Mouse (Mus musculus) cerebellum, adult (tissue): ENCODE data around the gene Rasgrp3.

Source experiments
- ATAC-seq: cut with Nextera tagmentation; 2 replicates; pipeline ENCODE4 v1.9.2; 2017; ENCODE audit warnings: mild to moderate bottlenecking, moderate library complexity, mixed read lengths; ENCODE audit not compliant: insufficient number of reproducible peaks, low FRiP score, low TSS enrichment

The Rasgrp3 gene

DNA sequence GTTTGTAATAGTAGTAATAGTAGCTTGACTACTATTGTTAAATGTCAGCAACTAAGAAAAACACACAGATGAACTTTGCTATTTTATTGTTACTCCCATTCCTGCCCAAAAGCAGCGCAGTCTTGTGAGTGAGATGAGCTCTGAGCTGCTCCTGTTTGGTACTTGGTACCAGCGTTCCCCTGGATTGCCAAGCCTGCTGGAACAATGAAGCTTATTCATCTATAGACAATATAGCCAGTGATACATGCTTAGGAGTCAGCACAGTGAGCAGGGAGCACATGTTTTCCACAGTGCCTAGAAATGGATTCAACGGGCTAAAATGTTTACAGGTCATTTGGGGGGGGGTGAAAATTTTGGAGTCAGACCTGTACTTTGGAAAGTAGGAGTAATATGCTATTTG, 50.5 kb downstream of the Rasgrp3 start:
- no peak for ATAC-seq

DNA sequence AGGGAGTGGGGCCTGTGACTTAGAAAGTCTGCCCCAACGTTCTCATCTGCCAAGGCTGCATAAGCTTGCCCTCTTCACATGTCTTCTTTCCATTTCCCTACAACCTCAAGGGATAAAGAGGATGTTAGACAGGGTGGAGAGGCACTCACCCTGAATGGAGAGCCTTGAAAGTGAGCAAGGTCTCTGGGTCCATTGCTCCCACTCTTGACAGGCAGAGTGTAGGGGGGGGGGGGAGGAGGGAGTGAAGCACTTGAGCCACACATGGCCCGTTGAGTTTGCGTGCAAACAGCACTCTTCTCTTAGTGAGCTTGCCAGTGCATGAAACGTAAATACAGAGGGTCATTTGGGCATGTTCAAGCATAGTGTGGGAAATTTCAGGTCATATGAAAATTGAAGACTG, 59.5 kb downstream of the Rasgrp3 start:
- no peak for ATAC-seq

DNA sequence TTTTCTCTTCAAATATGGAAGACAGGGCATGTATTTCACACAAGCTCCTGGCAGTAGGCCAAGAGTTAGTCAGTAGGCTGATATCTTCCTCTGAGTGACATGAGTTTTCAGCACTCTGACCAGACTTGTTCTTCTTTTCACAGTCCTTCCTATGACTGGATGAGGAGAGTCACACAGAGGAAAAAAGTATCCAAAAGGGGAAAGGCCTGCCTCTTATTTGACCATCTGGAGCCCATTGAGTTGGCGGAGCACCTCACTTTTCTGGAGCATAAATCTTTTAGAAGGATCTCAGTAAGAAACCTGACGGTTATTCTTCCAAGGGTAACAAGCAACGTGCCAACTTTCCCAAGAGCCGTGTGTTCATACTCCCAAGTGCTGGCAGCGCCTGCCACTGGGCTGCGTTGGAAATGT, 62.5 kb downstream of the Rasgrp3 start:
- no peak for ATAC-seq

DNA sequence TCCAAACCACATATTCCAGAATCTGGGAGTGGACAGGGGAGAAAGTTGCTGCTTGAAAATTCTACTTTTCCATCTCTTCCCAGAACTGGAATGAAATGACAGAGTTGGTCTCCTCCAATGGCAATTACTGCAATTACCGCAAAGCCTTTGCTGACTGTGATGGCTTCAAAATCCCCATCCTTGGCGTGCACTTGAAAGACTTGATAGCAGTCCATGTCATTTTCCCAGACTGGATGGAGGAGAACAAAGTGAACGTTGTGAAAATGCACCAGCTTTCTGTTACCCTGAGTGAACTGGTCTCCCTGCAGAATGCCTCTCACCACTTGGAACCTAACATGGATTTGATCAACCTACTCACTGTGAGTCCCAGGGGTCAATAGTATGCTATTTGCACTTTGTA, 67.3 kb downstream of the Rasgrp3 start:
- ATAC-seq: no peak

DNA sequence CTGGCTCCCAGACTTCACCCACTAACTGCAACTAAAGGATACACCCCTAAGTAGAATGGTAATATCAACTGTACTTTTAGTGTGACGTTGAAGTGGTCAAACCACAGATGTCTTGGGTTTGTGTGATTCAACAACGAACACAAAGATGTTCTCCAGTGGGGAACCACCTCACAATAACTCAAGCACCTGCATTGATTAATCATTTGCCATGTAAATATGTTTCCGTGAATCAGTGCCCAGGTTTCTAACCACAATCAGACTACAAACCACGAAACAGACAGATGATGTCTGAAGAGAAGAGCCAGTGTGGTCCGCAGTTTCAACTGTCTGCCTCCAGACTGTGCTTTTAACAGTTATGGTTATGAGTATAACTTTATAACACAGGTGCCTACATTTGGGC, 69.4 kb downstream of the Rasgrp3 start:
- no peak for ATAC-seq

DNA sequence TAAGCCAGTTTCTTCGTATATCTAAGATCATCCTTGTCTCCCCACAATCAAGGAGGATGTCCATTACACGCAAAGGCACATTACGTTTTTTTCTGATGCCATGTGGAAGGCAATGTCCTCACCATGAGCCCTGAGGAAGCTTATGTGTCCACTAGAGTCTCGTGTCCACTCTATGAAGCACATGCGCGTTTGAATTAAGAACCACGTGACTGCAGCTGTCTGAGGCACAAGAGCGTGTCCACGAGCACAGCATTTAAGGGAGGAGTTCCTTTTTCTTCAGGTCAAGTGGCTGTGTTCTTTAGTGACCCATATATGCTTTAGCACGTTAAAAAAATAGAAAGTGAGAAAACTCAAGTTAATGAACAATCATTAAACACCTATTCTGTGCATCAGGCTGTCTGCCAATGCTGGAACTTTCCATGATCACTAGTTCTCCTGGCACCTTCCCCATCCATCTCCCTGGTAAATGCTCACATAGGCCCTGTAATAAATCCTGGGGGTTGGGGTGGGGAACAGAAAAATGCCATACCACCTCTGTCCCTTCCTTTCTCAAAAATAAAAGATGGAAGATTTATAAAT, 70.5 kb downstream of the Rasgrp3 start:
- no peak for ATAC-seq

DNA sequence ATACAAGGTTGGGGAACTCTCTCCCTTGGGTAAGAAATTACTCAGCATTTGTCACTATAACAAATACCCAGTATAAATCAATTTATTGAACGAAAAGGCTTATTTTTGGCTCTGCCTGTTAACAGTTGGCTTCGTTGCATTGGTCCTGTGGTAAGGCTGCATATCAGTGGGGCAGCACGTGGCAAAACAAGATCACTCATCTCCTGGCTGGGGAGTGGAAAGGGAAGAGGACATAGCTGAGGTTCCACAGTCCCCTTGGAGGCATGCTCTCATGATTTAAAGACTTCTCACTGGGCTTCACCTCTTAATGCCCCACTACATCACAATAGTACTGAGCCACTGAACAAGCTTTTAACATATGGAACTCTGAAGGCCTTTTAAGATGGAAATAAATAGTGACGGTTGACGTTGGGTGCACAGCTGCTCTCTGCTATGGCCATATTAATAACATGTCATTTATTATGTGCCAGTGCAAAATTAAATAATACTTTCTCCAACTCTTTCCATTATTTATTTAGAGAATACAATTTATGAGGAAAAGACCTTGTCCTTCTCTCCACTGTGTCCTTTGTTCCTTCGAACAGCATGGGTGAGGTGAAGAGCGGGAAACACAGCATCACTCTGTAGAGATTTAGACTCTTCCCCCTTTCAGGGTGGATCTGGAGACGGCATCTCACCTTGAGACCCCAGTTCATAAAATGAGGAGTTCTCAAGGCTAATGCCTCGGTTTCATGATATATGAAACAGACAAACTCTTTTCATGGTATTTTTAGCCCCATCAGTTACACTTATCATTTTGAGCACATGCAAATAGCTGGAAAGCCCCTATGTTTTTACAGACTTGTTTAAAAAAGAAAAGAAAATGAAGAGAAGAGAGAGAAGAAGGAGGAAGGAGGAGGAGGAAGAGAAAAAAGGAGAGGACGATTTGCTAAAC, 71.3 kb downstream of the Rasgrp3 start:
- ATAC-seq: no peak

DNA sequence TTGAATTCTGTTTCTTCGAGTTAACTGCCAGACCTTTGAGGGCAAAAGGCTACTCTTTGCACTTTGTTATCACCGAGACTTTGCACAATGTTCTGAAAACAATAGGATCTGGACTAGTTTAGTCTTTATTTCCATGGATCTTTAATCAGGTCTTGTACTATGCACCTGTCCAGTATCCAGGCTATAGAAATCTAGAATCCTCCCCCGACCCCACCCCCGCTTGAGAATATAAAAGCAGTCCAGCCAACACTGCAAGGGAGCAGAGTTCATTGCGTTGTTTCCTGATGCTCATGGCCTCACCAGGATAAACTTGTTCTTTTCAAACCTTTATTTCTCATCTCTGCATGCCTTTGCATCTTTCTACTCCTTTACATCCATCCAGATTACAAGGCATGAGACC, 73.6 kb downstream of the Rasgrp3 start:
- ATAC-seq: no peak

DNA sequence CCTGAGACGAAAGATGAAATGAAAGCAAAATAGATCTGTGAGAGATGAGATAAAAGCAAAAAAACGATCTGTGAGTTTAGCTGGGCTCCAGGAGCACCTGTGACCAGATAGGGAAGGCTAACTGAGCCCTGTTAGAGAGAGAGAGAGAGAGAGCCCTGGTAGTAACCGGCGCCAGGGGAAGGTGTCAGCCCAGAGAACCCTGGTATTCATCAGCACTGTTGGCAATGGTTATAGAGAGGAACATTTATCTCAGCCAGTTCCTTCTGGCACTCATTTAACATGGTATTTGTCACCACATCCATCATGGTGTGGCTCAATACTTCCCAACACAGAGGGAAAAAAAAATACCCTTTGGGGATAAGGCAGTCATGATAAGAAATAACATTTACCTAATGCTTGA, 80.9 kb downstream of the Rasgrp3 start:
- ATAC-seq: no peak

DNA sequence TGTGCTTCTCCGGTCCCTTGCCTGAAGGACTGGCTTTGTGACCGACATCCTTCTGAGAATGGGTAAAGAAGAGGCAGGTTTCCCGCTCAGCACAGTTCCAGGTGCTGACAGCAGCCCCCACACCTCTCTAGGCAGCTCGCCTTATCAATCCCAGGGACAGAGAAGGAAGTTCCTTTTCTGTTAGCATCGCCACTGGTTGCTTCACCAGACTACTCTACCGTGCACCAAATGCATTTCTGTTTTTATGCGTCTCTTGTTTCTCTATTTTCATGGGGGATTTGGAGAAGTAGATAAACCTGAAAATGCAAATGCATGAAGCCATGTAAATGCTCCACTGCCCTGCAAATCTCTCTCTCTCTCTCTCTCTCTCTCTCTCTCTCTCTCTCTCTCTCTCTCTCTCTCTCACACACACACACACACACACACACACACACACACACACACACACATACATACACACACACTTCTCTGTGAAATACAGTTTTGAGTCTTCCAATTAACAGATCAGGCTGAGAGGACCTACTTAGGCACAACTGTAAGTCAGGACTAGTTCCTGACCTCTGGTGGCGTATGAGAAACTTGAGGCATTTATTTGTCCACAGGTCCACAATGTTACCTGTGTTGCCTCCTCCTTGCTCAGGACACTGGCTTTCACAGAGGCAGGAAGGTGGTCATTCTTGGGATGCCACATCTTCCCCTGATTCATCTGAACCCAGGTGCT, 82.6 kb downstream of the Rasgrp3 start:
- ATAC-seq: no peak

DNA sequence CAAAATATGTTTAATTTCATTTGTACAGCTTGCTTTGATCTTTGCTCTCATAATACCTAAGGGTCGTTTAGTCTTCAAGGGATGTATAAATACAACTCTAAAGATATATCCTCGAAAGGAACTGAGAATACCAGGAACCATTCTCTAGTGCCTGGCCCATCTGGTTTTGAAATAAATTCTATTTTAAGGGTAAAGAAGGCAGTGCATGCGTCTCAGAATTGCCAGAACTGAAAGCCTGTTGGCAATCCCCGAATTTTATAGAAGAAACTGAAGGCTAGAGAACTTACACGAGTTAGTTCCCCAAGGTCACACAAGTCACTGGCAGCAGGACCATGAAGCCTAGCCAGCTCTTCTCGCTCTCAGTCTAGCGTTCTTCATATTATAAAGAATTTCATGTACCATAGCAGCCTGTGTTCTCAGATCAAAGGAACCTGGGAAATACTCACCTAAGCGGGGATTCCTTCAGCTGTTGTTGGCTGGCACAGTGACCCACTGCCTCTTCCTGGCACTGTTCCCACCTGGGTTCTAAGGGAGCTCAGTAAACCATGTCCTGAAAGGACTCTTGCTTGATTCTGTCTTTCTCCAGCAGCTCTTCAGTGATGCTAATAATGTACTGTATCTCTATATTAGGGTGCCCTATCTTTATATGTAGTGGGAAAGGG, 83.7 kb downstream of the Rasgrp3 start:
- ATAC-seq: no peak

DNA sequence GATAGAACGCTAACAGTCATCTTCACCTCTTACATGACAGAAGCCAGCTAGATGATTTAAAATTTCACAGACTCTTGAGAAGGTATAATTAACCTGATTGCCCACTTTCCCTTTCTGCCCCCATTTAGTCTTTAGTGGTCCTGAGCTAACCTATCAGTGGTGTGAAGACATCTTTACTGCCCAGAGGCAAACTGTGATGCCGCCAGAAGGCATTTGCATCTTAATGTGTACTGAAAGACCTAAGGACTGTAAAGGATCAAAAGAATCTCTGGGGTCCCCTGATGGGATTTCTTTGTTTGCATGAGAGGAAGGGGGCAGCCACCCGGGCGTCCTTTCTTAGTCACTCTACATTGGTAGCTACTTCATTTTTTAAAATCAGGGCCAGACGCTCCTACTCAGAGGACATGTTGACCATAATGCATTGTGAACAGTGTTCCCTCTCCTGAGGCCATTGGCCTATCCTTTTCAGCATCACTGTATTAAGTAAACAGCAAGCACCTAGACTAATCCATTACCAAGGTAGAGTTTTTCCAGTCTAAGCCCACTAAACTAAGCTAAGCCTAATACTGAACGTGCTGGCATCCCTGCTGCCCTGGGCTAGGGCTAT, 85.6 kb downstream of the Rasgrp3 start:
- ATAC-seq: no peak

DNA sequence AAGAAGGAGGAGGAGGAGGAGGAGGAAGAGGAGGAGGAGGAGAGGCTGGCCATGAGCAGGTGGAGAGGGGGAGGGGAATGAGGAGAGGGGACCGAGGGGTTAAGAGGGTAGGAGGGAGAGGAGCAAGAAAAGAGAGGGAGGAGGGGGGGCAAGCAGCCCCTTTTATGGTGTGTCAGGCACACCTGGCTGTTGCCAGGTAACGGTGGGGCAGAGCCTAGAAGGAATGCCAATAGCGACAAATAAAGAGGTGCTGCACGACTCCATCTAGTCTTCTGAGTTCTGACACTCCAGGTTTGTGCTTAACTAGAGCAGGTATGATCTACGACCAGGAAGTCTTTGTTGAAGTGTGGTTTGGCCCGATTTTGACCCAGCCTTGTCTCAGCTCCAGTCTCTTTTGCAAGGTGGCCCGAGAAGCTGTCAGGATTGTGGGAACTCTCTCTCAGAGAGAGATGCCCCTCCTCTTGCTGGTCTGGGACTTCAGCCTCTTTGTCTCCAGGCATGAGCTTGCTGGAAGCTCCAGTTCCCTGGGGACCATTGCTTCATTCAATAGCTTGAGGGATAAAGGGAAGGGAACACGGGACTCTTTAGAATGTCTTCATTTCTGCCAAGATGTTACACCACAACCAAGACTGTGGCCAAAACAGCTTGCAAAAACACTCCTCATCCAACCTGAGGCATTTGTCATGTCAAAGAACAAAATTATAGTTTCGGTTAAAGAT, 86.8 kb downstream of the Rasgrp3 start:
- no peak for ATAC-seq

DNA sequence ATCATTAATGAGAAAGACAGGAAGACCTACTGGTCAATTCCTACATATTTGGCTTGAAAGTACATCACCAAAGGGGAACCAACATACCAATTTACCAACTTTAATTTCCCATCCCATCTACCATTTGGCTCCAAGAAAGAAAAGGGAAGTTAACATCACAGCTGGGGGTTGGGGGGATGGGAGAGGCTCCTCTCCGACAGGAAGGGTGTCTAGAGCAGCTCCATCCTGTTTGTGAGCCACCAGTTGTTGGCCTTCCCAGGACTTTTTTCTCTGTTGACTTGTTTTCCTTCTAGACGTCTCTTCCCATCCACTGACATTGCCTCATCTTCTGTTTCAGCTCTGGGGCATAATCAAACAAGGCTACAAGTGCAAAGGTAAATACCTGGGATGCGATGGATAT, 88.1 kb downstream of the Rasgrp3 start:
- ATAC-seq: no peak

DNA sequence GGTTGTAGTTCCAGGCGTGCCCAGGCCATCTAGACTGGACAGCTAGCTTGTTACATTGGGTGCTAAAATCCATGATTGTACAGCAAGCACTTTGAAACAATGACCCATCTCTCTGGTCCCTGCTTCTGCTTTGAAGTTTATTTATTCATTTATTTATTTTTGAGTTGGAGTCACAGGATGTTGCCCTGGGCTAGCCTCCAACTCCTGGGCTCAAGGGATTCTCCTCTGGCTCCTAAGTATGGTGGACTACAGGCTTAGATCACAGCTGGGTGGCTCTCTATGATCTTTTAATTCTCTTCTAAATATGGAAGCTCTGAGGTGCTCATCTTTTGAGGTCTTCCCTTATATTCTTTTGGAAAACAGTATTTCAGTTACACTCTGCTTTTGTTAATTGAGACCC, 90.7 kb downstream of the Rasgrp3 start:
- no peak for ATAC-seq

DNA sequence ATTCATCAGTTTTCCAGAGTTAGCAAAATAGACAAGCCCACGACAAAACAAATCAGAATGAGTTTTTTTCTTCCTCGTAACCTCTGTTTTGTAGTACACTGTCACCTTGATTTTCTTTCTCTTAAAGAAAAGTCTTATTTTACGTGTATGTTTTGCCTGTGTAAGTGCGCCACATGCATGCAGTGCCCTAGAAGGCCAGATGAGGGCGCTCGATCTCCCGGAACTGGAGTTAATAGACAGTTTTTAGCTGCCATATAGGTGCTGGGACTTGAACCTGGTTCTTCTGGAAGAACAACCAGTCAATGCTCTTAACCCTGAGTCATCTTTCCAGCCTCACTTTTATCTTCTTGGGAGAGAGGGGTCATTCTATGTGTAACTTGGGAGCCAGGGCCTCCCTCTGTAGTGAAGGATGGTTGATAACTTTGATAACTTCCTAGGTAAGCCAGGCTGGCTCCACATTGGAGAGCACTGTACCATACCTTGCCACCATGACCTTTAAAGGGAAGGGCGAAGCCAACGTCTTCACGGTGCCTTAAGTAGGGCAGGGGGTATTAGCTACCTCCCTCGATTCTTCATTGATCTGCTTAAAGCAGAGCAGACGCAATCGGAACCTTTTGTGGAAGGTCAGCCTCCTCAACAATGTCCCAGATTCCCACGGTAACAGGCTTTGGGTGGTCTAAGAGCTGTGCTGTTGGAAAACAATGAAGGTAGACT, 93.7 kb downstream of the Rasgrp3 start:
- ATAC-seq: no peak

DNA sequence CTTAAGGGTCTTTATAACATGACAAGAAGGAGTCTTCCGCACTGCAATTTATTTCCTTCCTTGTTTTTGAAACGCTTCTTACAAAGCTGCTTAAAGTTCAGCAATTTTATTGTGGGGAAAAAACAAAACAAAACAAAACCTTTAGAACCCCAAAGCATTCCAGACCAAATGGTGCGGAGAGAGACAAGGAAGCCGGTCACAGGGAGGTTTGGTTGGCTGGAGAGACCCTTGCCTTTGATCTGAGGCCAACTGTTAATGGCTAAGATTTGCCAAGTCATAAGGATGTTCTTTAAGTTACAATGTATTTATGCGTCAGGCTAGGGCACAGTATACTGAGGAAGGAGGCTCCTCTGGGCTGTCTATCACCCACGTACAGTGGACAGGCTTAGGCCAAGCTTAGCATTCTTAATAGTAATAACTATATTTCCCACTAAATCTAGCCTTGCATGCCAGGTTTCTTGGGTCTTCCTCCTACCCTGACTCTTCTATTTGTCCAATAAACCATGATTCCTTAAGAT, 96.8 kb downstream of the Rasgrp3 start:
- no peak for ATAC-seq

DNA sequence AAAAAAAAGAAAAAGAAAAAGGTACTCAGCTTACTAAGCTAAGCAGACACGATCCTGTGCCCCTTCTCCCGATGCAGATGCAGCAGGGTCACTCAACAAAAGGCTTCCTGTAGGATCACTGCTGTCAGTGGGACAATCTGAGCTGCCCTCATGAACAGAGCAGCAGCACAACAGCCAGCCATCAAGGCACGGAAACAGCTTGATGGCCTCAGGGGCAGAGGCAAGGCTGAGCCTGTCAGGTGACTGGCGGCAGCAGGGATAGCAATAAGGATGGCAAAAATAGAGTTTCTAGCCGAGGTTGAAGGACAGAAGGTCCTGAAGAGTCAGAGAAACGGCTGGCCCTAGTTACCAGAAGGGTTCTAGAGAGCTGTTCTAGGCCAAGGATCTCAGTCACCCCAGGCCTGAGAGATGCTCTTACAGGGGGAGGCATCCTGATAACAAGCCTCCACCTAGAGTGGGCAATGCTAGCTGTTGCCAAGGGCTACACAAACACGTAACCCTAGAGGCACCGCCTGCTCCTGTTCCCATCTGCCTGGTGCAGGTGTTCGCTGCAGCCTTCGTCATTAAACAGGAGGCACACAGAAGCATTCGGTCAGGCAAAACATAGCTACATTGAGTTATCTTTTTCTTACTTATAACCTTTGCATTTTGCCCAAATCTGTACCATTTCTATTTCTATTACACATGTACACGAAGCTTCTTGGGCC, 98.8 kb downstream of the Rasgrp3 start:
- peak; percentile 50; the same call in 1 of the 2 replicates for ATAC-seq
